Mouse (Mus musculus) MEL (cell line): ENCODE measurements around the gene Lca5. TPM values are rescaled to one million over a fixed set of nuclear protein-coding genes. Genes with fewer than 3 reads are reported as not detected.
A peak's percentile ranks its signal among the peaks of the same experiment; 100 is the strongest.

ENCODE experiments used
- DNase-seq: peaks from one replicate; pipeline ENCODE4 v3.0.0; 2011; ENCODE audit warnings: low read depth, low spot score
- H3K27ac ChIP-seq: 2 replicates; pipeline ENCODE4 v1.5.1; 2012; ENCODE audit warnings: low read depth, mild to moderate bottlenecking, control low read depth, low read length, moderate library complexity; ENCODE audit not compliant: control insufficient read depth
- H3K27me3 ChIP-seq, 2 experiments: fragments of 150-350 bp in 1 of 2; sonication (generic) in 1 of 2; 2 replicates each; pipeline ENCODE4 v1.6.1; 2012; ENCODE audit warnings: low read length in 2 of 2, mild to moderate bottlenecking in 2 of 2, improper control_type of control experiment in 1 of 2, moderate library complexity in 1 of 2; ENCODE audit not compliant: insufficient read depth in 2 of 2, control insufficient read depth in 1 of 2
- H3K36me3 ChIP-seq, 2 experiments: 2 replicates each; pipeline ENCODE4 v1.6.1; 2012 to 2014; ENCODE audit warnings: low read length in 2 of 2, improper control_type of control experiment in 1 of 2, inconsistent platforms in 1 of 2, mild to moderate bottlenecking in 1 of 2; ENCODE audit not compliant: insufficient read depth in 2 of 2, control insufficient read depth in 1 of 2
- H3K4me1 ChIP-seq, 2 experiments: fragments of 150-350 bp in 1 of 2; sonication (generic) in 1 of 2; 2 replicates each; pipeline ENCODE4 v1.6.1; 2012; ENCODE audit warnings: low read length in 2 of 2, improper control_type of control experiment in 1 of 2, mild to moderate bottlenecking in 1 of 2; ENCODE audit not compliant: insufficient read depth in 2 of 2, control insufficient read depth in 1 of 2
- H3K4me3 ChIP-seq, 2 experiments: fragments of 150-350 bp in 1 of 2; sonication (generic) in 1 of 2; 2 replicates each; pipeline ENCODE4 v1.5.1; 2012; ENCODE audit warnings: low read depth in 2 of 2, low read length in 2 of 2, mild to moderate bottlenecking in 2 of 2, moderate library complexity in 2 of 2, control low read depth in 1 of 2, improper control_type of control experiment in 1 of 2; ENCODE audit not compliant: control insufficient read depth in 1 of 2, insufficient read depth in 1 of 2
- H3K79me2 ChIP-seq: 2 replicates; pipeline ENCODE4 v1.6.1; 2012; ENCODE audit warnings: mild to moderate bottlenecking, low read length, moderate library complexity; ENCODE audit not compliant: control insufficient read depth, poor library complexity, insufficient read depth
- H3K9ac ChIP-seq: 2 replicates; pipeline ENCODE4 v1.6.1; 2012; ENCODE audit warnings: low read depth, mild to moderate bottlenecking, control low read depth, low read length, moderate library complexity; ENCODE audit not compliant: control insufficient read depth, poor library complexity, severe bottlenecking
- H3K9me3 ChIP-seq: fragments of 150-350 bp; sonication (generic); replicated peaks from 2 replicates; pipeline ENCODE4 v1.6.1; 2012; ENCODE audit warnings: mild to moderate bottlenecking, low read length, improper control_type of control experiment, moderate library complexity; ENCODE audit not compliant: insufficient read depth
- CTCF ChIP-seq, 3 experiments: IDR thresholded peaks in 2 of 3; conservative IDR thresholded peaks in 1 of 3; 2 replicates each; pipeline ENCODE4 v1.5.1; 2011 to 2012; ENCODE audit warnings: low read length in 3 of 3, low read depth in 2 of 3, mild to moderate bottlenecking in 2 of 3, improper control_type of control experiment in 1 of 3, inconsistent platforms in 1 of 3, mixed read lengths in 1 of 3, moderate library complexity in 1 of 3; ENCODE audit not compliant: control insufficient read depth in 1 of 3, insufficient read depth in 1 of 3, poor library complexity in 1 of 3, severe bottlenecking in 1 of 3
- E2F4 ChIP-seq: IDR thresholded peaks from 2 replicates; pipeline ENCODE4 v1.6.1; 2011; ENCODE audit warnings: low read depth, low read length, improper control_type of control experiment, borderline replicate concordance
- EP300 ChIP-seq, 2 experiments: IDR thresholded peaks; 2 replicates each; pipeline ENCODE4 v1.6.1; 2011; ENCODE audit warnings: improper control_type of control experiment in 2 of 2, low read length in 2 of 2, low read depth in 1 of 2, mild to moderate bottlenecking in 1 of 2
- ETS1 ChIP-seq: IDR thresholded peaks from 2 replicates; pipeline ENCODE4 v1.6.1; 2012; ENCODE audit warnings: low read depth, mild to moderate bottlenecking, inconsistent platforms, low read length, improper control_type of control experiment, moderate library complexity
- GABPA ChIP-seq: IDR thresholded peaks from 2 replicates; pipeline ENCODE4 v1.6.1; 2012; ENCODE audit warnings: low read depth, mild to moderate bottlenecking, inconsistent platforms, low read length, improper control_type of control experiment, moderate library complexity
- JUND ChIP-seq: IDR thresholded peaks from 2 replicates; pipeline ENCODE4 v1.6.1; 2011; ENCODE audit warnings: low read depth, mild to moderate bottlenecking, improper control_type of control experiment, low read length
- MAFK ChIP-seq: IDR thresholded peaks from 2 replicates; pipeline ENCODE4 v1.6.1; 2011; ENCODE audit warnings: low read depth, mild to moderate bottlenecking, low read length, improper control_type of control experiment, borderline replicate concordance
- MEF2A ChIP-seq: IDR thresholded peaks from 2 replicates; pipeline ENCODE4 v1.6.1; 2014; ENCODE audit warnings: low read depth, mild to moderate bottlenecking, inconsistent platforms, low read length, improper control_type of control experiment; ENCODE audit not compliant: poor library complexity, insufficient replicate concordance, severe bottlenecking; ENCODE audit errors: extremely low read depth
- NELFE ChIP-seq: IDR thresholded peaks from 2 replicates; pipeline ENCODE4 v1.6.1; 2011; ENCODE audit warnings: low read depth, low read length, improper control_type of control experiment
- NRF1 ChIP-seq: IDR thresholded peaks from 2 replicates; pipeline ENCODE4 v1.6.1; 2014; ENCODE audit warnings: low read depth, mild to moderate bottlenecking, inconsistent platforms, low read length, improper control_type of control experiment, moderate library complexity; ENCODE audit not compliant: poor library complexity, insufficient read depth, severe bottlenecking
- POLR2AphosphoS2 ChIP-seq: IDR thresholded peaks from 2 replicates; pipeline ENCODE4 v1.6.1; 2011; ENCODE audit warnings: low read length, improper control_type of control experiment
- POLR2AphosphoS5 ChIP-seq: IDR thresholded peaks from 2 replicates; pipeline ENCODE4 v1.6.1; 2012; ENCODE audit warnings: low read depth, borderline replicate concordance, mild to moderate bottlenecking, inconsistent platforms, low read length, moderate library complexity, mixed read lengths
- RAD21 ChIP-seq: IDR thresholded peaks from 2 replicates; pipeline ENCODE4 v1.6.1; 2011; ENCODE audit warnings: mild to moderate bottlenecking, low read depth, low read length, improper control_type of control experiment
- SIN3A ChIP-seq: IDR thresholded peaks from 2 replicates; pipeline ENCODE4 v1.6.1; 2012; ENCODE audit warnings: low read length, improper control_type of control experiment, inconsistent platforms
- SMC3 ChIP-seq: IDR thresholded peaks from 2 replicates; pipeline ENCODE4 v1.6.1; 2011; ENCODE audit warnings: low read depth, low read length, improper control_type of control experiment
- TAL1 ChIP-seq: IDR thresholded peaks from 2 replicates; pipeline ENCODE4 v1.6.1; 2012; ENCODE audit warnings: mild to moderate bottlenecking, inconsistent platforms, low read length, moderate library complexity, mixed read lengths
- TBP ChIP-seq: IDR thresholded peaks from 2 replicates; pipeline ENCODE4 v1.8.0; 2011; ENCODE audit warnings: low read depth, low read length, improper control_type of control experiment
- USF1 ChIP-seq: IDR thresholded peaks from 2 replicates; pipeline ENCODE4 v1.6.1; 2014; ENCODE audit warnings: low read depth, mild to moderate bottlenecking, inconsistent platforms, low read length, improper control_type of control experiment, moderate library complexity
- ZC3H11A ChIP-seq: IDR thresholded peaks from 2 replicates; pipeline ENCODE4 v1.6.1; 2012; ENCODE audit warnings: low read depth, mild to moderate bottlenecking, inconsistent platforms, low read length, improper control_type of control experiment
- ZKSCAN1 ChIP-seq: IDR thresholded peaks from 2 replicates; pipeline ENCODE4 v1.6.1; 2012; ENCODE audit warnings: low read depth, mild to moderate bottlenecking, inconsistent platforms, low read length, improper control_type of control experiment, moderate library complexity
- ZMIZ1 ChIP-seq: IDR thresholded peaks from 2 replicates; pipeline ENCODE4 v1.6.1; 2012; ENCODE audit warnings: low read depth, mild to moderate bottlenecking, inconsistent platforms, low read length, improper control_type of control experiment, moderate library complexity
- polyA plus RNA-seq, 2 experiments: library from polyadenylated mRNA; stranded (reverse) in 1 of 2; unstranded in 1 of 2; fragments of >175 nt in 1 of 2; fragments of >200 nt in 1 of 2; gene quantifications; 2 replicates each; pipeline versions ENCODE4 v1.2.1 to v1.2.4; 2012; ENCODE audit warnings: low replicate concordance in 2 of 2, low read depth in 1 of 2; ENCODE audit not compliant: insufficient read length in 2 of 2, insufficient read depth in 1 of 2, missing spikeins in 1 of 2
- total RNA-seq: library from RNA; depleted of rRNA; stranded (reverse); fragments of 300-350 nt; gene quantifications from 2 replicates; pipeline ENCODE4 v1.2.3, GENCODE M21; 2012

Lca5 gene
- total and polyA plus RNA-seq, 3 experiments = not detected

DNA sequence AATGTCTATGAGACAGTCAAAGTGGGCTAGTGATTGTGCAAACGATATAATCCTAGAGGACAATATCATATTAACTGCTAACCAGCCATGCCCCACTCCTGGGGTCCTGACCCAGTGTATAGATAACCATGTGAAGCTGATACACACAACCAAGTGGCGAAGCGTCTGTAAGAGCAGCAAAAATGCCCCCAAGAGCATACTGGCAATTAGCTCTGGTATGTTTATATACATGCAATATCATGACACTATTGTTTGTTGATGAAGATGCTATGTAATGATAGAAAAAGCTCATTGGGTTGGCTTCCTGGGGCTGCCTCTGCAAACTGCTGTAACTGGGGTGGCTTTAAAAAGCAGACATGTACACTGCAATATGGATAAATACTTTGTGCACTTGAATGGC is 57.7 kb downstream of the Lca5 start:
- Histone ChIP-seq H3K27ac (no peak overlapping the region), H3K36me3 (no peaks in the 10 kb centered on the region), H3K4me3 (no peak overlapping the region)
- TF ChIP-seq E2F4 (no peak), ZC3H11A (no peak), POLR2AphosphoS5 (no peak), GABPA (no peak), ETS1 (no peak), USF1 (no peak), POLR2AphosphoS2 (no peak), SIN3A (no peak), EP300 (IDR thresholded peaks at IDR 0.05; ENCODE audit: low read depth in 1 of 2, low read length in 2 of 2) (no peak), ZMIZ1 (no peak), TAL1 (no peak), MAFK (no peak), JUND (no peak), TBP (no peak), ZKSCAN1 (no peak), NELFE (no peak), SMC3 (no peak)
- TF ChIP-seq, all 39 proteins: peak for 0
- no peaks in the 10 kb centered on the region; a peak in 1 of 4 replicates for H3K27me3 ChIP-seq
- no peaks in the 10 kb centered on the region for H3K4me1 ChIP-seq
- DNase-seq = no peak
- no peaks in the 10 kb centered on the region for H3K79me2 ChIP-seq
- H3K9ac ChIP-seq = no peak overlapping the region
- H3K9me3 ChIP-seq = no peaks in the 10 kb centered on the region

DNA sequence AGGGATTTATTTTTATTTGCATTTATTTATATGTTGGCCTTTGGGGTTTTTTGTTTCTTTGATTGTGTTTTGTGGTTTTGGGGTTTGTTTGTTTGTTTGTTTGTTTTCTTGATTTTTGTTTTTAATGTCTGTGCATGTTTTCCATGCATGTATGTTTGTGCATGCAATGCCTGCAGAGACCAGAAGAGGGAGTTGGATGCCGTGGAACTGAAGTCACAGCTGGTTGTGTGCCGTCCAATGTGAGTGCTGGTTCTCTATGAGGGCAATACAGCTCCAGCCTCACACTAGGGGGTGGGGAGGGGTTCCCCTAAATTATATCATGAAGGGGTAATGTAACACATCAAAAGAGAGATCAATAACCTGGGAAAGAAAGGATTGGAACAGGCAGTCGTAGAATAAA is 58.2 kb downstream of the Lca5 start:
- H3K36me3 ChIP-seq = no peaks in the 10 kb centered on the region
- H3K79me2 ChIP-seq = no peaks in the 10 kb centered on the region
- H3K4me1 ChIP-seq = no peaks in the 10 kb centered on the region
- no peak overlapping the region for H3K9ac ChIP-seq
- TF ChIP-seq SMC3 (peak; percentile 27; the same call in 1 of the 2 replicates), RAD21 (peak; percentile 18), MEF2A (no peak), CTCF (IDR thresholded peaks at IDR 0.05 in 2 of 3, conservative IDR thresholded peaks at IDR 0.05 in 1 of 3; ENCODE audit: control insufficient read depth in 1 of 3, insufficient read depth in 1 of 3, low read depth in 2 of 3, low read length in 3 of 3, poor library complexity in 1 of 3, severe bottlenecking in 1 of 3) (peak; percentile 22 to 36 (median 35); a peak in 4 of 6 replicates), NRF1 (no peak)
- TF ChIP-seq, all 39 proteins: peak for 3
- Histone ChIP-seq H3K9me3 (no peaks in the 10 kb centered on the region), H3K27me3 (no peaks in the 10 kb centered on the region; a peak in 1 of 4 replicates), H3K4me3 (no peak overlapping the region), H3K27ac (no peak overlapping the region)
- DNase-seq = peak; percentile 12
